Mouse (Mus musculus) adrenal gland, postnatal 25 days (tissue): ENCODE measurements around the gene Ech1. TPM values are rescaled to one million over a fixed set of nuclear protein-coding genes. Genes with fewer than 3 reads are reported as not detected.
A peak's percentile ranks its signal among the peaks of the same experiment; 100 is the strongest.

ENCODE experiments used
- DNase-seq: peaks from one replicate; pipeline ENCODE4 v3.0.0; 2021; ENCODE audit warnings: mixed read lengths
- long read RNA-seq: library from polyadenylated mRNA; stranded (forward); transcript quantifications from one replicate; pipeline ENCODE4 v2.0.0, GENCODE M21; 2021
- total RNA-seq: library from RNA; stranded (reverse); gene quantifications from 2 replicates; pipeline ENCODE4 v1.2.3, GENCODE M21; 2021

Ech1 gene
- 445 and 492 TPM in 2 replicates for total RNA-seq
- long read RNA-seq, transcript Ech1-201 (10 exons, 1,267 nt): major isoform, 752 of 804 reads
- long read RNA-seq, partial matches to known transcripts: 24 of 804 reads
- long read RNA-seq, other reads (novel, unspliced or antisense): 25 of 804 reads

DNA sequence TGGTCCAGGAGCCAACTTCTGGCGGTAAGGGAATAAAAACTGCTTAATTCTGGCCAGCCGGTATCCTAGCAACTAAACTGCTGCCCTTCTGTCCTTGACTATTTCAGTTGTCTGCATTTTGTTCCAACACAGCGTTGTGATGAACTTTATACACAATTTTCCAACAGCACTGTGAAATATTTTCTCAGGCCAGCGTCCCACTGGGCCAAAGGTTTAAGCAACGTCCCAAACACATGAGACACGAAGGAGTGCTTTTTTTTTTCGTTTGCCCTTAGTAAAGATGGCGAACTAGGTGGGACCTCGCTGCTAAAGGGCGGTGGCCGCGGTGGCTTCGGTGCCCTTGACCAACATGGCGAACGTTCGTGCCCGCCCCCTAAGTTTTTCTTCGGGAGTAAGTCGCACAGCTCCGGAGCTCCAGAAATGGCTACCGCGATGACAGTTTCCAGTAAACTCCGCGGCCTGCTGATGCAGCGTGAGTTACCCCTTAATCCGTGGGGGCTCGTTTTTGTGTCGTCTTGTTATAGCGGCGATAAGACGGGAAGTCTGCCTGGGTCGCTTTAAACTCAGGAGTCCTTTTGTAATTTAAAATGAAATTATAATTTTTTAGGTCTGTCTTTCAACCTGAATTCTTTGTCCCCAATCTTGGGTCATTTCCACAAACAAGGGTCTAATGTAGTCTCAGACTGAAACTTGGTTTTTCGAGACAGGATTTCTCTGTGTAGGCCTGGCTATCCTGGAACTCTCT lies at the start of gene Ech1:
Gene Ech1, plus strand, starts transcription at position 277 of the 745 bp plus-strand sequence.
- DNase-seq: peak; percentile 91

DNA sequence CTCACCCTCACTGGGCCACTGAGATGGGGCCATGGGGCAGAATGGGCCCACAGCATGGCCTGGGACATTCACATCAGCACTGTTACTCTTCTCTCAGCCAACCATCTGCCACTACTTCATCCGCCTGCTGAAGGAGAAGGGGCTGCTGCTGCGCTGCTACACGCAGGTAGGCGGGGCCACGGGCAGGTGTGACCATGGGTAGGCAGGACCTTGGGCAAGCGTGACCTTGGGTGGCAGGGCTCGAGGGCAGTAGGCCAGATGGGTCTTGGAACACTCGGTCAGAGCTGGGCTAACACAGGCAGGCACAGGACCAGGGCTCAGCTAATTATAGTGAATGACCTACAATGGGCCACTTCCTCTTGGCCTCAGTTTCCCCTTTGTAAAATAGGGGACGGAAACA lies 46.2 kb upstream of the Ech1 start:
- no peak for DNase-seq

DNA sequence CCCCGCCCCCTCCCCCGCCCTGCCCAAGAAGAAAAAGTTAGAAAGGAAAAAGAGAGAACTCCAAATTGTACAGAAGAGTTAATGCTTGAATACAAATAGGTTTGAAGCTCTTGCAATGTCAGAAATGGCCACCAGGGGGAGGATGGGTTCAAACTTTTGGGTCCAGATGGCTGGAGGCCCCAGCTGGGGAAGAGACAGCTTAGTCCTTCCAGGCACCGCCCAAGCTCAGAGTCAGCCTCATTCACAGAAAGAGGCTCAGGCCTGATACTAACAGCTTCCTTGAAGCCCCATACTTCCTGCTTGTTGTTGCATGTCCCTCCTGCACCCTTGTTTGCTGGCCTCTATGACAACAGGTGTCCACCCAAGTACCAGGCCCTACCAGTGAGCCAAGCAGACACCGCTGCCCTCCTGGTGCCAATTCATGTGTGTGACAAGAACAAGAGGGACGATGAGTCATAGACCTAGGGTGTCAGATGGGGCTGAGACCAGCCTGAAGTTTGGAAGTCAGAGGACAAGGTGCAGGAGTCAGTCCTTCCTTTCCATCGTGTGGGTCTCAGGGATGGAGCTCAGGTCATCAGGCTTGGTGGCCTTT lies 44.9 kb upstream of the Ech1 start:
- peak; percentile 85 for DNase-seq

DNA sequence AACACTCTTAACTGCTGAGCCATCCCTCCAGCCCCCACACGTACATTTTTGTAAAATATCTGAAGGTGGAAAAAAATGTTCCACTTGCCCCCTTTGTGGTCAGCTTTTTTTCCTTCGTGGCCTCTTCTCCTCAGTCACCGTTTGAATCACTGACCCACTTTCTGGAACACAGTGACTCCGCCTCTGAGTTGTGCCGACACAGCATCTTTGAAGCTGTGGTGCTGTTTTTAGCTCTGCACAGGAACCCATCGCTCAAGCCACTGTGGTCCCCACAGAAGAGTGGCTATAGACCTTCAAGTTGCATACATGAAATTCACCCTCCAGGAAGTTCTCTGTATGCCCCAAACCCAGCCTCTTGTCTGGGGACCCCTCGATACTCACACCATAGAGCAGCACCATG lies 44.2 kb upstream of the Ech1 start:
- DNase-seq: no peak

DNA sequence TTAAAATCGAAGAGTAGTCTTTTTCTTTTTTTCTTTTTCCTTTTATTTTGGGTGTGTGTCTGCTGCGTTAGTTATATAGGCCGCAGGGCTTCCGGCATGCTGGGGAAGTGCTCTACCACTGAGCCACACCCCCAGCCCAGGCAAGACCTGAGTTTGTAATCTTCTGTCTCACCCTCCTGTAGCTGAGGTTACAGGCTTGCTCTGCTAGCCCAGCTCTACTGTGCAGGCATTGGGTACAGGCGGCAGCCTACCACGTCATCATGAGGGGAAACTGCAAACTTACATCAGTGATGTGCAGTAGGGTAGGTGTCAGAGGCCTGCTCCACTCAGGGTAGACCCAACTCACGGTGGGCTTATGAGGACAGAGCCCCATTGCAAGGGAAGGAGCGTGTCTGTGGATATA lies 43.8 kb upstream of the Ech1 start:
- no peak for DNase-seq

DNA sequence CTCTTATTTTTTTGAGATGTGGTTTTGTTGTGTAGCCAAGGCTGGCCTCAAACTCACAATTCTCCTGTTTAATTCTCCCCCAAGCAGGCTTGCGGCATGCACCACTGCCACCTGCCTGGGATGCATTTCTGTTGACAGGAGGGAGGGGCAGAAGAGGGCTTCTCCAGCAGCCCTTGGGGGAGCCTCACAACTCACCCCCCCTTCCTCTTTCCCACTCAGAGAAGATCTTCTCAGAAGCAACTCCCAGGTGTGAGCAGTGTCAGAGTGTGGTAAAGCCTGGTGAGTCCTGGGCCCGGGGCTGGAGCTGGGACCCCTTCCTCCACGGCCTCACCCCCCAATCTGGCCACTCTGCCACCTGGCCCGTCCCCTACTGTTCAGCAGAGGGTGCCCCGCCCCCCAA lies 39.9 kb upstream of the Ech1 start:
- no peak for DNase-seq

DNA sequence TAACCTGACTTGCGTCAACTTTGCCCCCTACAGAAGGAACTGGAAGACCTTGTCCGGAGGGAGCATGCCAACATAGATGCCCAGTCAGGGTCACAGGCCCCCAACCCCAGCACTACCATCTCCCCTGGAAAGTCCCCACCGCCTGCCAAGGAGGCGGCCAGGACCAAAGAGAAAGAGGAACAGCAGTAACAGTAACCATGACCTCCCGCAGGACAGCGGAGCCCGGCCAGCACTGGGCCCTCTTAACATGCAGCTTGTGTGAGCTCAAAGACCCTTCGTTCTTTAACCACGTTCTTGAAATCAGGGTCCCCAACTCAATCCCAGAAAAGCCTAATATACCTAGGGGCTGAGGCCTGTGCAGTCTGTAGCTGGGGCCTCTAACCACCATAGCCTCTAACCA lies 37.1 kb upstream of the Ech1 start:
- DNase-seq: no peak

DNA sequence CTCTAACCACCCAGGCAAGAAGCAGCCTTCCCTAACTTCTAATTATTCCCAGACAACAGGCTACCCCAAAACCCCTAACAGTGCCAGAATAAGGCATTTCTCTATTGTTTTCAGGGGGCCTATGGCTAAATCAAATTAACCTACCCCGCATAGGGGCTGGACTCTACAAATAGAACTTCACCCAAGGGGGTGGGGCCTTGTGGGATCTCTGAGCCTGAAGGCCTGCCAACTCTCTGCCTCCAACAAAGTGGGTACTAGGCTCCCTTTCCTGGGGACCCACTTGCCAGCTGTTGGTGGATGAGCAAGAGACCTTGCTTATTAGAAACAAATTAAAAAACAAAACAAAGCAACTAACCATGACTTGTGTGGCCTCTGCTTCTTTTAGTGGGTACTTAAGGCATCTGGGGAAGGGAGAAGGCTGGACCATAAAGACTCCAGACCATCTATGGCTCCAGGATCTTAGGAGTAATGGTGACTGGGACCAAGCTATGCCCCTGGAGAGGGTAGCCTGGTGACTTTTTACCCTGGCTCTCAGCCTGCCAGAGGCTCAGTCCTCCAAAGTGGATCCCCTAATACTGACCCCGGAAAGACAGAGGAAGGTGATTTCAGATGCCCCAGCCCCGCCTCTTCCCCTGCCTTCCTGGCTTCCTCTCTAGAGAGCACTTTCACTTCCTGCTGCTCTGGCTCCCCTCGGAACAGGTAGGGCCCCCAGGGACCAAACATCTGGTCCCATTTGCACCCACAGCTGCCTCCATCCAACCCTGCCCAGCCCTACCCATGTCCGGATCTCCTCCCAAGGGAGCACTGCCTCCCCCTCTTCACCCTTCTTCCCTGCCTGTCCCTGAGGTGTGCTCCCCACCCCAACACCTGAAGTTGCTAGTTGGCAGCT lies 36.5 kb upstream of the Ech1 start, which contains the start of gene Rinl:
Gene Rinl, plus strand, starts transcription at position 663 of the 889 bp plus-strand sequence.
- no peak for DNase-seq

DNA sequence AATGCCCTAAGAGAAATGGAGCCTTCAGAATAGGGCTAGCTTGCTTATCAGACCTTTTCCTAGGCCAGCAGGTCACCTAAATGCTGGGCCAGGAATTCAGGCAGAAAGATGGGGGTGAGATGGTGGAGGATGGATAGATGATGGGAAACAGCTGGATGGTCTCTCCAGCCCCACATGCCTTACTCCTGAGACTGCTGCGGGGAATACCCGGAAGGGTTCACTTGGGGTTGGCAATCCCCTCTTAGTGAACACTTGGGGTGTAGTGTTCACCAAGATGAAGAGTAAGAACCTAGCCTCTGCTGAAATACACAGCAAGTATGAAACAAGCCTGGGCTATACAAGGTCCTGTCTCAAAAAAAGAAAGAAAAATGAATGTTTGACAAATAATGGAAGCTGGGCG lies 35.8 kb upstream of the Ech1 start:
- no peak for DNase-seq

DNA sequence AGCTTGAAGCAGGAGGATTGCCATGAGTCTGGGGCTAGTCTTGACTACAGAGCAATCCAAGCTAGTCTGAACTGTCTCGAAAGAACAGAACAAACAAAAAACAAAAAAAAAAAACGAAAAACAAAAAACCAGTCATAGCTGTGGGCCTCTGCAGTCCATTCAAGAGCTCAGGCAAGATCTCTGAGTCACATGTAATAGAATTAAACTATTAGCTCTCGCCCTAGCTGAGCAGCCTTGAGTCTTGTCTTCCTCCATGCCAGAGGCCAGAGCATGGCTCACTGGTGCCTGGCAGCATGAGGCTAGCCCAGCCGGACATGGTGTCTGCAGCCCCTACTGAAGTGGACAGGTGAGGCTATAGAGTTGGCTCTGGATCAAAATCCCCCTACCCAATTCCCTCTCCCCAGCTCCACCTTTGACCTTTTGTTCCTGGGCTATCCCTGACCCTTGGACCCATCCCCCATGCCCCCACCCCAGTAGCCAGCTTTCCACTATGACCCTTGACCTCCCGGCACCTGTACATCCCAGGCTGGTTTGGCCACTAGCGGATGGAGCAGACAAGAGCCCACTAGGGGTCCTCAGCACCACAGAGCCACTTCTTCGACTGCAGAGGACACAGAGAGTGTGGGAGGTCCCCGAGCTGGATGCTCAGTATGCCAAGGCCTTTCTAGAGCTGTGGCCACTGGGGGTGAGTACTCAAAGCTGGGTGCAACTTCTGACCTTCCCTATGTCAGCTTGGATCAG lies 34.8 kb upstream of the Ech1 start:
- no peak for DNase-seq

DNA sequence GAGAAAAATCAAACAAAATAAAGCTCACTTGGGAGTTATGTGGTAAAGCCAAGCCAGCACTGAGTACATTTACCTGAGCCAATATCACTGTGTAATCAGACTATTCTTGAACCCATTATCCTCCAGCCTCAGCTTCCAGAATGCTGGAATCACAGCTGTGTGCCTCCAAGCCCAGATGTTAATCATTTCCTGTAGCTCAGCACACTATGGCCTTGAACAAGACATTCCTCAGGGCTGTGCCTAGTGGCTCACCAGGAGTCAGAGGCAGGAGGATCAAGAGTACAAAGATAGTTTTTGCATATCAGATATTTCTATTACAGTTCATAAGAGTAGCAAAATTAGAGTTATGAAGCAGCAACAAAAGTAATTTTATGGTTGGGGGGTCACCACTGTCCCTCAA lies 33.3 kb upstream of the Ech1 start:
- DNase-seq: no peak

DNA sequence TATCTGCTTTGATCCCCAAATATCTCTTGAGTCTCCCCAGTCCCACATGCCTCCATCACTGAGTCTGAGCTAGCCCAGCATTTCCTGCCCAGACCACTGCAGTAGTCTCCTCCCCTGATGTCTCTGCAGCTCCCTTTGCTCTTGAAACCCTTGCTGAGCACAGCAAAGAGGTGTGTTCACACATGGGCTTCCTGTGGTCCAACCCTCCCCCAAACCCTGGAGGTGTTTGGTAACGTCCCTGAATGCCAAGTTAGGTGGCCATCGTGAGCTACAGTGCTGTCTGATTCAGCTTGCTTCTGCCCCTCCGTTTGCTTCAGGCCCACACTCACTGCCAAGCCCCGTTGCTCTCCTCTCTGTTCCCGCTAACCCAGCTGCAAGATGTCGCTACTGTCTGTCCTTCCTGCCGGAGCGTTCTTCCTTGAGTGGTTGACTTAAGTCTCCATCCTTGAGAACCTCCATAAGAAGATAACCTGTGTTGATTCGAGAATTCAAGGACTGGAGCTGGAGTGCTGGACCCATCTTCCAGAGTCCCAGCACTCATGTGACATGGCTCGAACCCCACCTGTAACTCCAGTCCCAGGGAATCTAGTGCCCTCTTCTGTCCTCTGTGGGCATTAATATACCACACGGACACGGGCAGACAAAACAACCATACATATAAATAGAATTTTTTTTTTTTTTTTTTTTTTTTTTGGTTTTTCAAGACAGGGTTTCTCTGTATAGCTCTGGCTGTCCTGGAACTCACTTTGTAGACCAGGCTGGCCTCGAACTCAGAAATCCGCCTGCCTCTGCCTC lies 32.4 kb upstream of the Ech1 start:
- DNase-seq: no peak

DNA sequence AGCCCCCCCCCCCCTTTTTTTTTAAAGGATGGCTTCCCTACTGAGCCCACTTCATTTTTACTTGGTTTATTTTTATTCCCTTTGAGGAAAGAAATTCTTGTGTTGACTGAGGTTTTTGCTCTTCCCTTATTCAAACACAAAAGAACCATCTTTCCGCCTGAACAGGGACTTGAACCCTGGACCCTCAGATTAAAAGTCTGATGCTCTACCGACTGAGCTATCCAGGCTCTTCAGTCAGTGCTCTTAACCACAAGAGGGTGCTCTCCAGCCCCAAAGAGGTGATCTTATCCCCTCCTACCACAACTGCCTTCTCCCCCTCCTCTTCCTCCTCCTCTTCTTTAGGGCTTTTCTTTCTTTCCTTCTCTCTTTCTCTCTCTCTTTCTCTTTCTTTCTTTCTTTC lies 31.2 kb upstream of the Ech1 start:
- no peak for DNase-seq

DNA sequence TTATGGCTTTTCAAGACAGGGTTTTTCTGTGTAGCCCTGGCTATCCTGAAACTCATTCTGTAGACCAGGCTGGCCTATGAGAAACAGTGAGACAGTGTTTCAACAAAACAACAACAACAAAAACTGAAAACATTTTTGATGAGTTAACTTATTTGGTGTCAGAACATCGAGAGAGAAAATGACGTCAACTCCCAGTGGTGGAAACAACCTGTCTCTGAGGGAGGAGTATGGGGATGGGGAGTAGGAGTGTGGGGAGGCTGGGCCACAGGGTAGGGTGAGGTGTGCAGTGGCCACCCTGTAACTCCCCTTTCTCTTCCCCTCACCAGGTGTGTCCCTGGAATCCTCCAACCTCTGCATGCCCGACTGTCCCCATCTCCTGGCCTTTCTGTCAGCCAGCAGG lies 30.5 kb upstream of the Ech1 start:
- no peak for DNase-seq

DNA sequence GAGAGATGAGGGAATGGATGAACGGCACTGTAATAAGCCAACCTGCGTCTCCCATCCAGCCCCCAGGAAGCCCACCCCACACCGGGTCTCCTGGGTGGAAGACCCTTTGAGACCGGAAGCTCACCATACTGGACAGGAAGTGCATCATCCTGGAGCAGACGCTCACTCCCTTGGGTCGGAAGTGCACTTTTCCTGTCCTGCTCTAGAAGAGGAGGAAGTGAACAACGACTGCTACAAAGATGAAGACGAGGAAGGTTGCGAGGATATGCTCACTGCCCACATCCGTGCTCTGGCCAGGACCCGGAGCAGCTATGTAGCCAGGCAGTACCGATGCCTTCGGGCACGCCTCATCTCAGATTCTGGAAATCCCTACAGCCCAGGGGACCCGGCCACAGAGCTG lies 29.2 kb upstream of the Ech1 start:
- no peak for DNase-seq

DNA sequence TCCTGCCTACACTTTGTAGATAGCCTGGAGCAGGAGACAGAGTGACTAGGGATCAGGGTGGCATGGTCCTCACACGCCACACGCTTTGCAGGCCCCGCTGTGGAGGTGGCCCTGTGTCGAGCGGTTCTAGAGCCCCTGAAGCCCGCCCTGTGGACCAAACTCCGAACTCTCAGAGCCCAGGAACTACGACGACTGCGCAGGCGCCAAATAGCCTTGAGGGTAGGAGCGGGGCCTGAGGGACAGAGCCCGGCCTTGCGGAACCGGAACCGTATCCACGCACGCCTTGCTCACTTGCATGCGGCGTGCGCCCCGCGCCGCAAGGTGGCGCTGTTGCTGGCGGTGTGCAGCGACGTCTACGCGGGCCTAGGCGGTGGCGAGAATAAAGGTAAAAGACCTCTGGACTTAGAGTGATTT lies 28.4 kb upstream of the Ech1 start:
- peak; percentile 88 for DNase-seq

DNA sequence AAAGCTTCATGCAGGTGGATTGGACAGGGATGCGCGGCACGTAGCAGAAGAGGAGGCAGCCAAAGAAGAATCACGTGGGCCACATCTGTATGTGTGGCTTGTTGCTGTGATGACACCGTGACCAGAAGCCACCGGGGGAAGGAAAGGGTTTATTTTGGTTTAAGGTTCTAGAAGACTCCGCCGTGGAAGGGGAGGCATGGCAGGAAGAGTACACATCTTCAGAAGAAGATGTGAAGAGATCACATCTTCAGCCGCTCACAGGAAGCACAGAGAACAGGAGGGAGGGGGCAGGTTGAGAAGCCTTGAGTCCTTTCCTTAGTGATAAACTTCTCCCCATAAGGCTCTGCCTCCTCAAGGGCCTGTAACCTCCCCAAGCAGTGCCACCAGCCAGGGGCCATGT lies 25.0 kb upstream of the Ech1 start:
- DNase-seq: no peak

DNA sequence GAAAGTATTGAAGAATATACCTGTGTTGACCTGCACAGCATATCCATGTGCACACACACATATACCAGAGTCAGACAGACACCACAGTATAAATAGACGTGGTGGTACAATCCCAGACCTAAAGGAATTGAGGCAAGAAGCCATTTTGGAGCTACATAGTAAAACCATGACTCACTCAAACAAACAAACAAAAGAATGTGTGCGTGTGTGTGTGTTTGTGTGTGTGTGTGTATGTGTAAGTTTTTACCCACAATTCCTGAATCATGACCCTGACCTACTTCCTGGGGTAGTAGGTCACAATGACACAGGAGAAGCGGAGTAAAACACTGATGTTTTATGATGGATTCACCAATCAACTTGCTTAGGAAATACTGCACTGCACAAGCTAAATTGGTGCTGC lies 23.6 kb upstream of the Ech1 start:
- no peak for DNase-seq

DNA sequence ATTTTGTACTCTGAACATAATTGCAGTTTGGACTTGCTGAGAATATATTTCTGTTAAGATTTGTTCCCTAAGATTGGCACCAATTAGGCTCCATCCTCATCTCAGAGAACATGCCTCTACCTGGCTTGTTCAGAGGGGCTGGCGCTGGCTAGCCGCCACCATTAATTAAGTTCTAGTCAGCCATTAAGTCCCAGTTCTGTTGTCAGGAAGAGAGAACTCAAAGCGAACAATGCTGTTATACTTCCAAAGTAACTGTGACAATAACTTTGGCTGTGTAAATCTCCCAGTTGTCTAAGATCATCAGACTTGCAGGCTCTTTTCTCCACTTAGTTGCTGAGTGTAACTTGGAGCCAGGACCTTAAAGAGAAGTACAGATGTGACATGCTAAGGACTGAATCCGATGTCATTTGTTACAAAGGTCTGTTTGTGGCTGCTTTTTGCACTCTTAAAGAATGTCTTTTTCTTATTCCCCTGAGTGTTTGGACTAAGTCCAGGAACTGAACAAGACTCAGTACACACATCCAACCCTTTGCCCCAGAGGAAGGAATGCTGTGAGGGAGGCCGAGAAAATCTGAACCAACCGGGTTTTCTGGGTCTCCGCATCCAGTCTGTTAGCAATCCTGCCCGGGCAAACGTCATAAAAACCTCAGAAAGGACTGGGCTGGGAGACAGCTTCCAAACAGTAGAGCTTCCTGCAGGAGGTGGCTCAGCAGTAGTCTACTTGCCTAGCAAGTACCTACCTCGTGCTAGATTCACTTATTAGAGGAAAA lies 22.9 kb upstream of the Ech1 start:
- DNase-seq: no peak

DNA sequence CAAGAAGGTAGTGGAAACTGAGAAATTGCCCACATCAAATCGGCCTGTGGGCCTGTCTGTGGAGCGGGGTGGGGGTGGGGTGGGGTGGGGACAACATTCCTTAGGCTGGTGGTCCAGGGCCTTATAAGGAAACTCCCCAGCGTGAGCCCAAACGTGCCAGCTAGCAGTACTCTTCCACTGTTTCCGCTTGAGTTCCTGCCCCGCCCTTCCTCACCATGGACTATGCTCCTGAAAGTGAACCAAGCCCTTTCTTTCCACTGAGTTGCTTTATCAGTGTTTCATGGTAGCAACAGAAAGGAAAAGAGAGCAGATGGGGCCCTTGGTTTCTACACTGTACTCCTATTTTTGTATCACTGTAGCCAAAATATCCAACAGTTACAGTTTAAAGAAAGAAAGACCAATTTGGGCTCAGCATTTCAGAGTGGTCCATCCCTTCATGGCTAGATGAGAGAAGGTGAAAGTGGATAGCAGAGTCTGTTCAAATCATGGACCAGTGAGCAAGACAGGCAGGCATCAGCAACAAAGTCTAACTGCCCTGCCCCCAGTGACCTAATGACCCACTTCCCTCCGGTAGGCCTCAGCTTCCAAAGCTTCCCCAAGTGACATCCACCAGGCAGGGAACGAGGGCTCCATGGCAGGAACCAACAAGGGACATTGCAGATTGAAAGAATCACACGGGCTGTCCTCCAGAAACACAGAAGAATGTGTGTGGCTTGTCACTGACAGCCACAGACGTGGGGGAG lies 22.0 kb upstream of the Ech1 start:
- no peak for DNase-seq
